Mouse (Mus musculus): ENCODE measurements around the gene Tex45.

GRCm38 (mm10) chr8:3493845-3494208, 23.2 kb downstream of the Tex45 start:
- no peak for TF ChIP-seq ZNF384 (IDR thresholded peaks at IDR 0.05; ENCODE audit: low read depth, low read length)
- no peak for TF ChIP-seq HCFC1 (IDR thresholded peaks at IDR 0.05; ENCODE audit: borderline replicate concordance, insufficient read depth, low read length)
- no peak for TF ChIP-seq ZC3H11A (IDR thresholded peaks at IDR 0.05; ENCODE audit: borderline replicate concordance, low read depth, low read length)

All from ES-E14 (cell line).